In the genomic region with DNA sequence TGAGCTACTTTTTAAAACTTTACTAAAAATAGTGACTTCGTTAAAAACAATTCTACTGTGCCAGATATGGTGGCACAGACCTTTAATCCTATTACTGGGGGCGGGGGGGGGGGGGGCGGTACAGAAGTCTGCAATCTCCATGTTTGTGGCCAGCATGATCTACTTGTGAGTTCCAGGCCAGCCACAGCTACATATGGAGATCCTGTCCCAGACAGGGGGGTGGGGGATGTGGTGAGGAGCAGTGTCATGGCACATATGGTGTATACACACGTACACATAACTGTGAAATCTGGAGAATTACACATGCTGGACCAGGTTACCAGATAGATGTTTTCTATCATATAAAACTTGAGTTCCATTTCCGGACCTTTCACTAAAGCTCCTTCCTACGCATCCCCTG, we compare ENCODE assay signal across 29 mouse cellular contexts. TPM values are rescaled to one million over a fixed set of nuclear protein-coding genes. Genes with fewer than 3 reads are reported as not detected.
"Had no signal": no experiment of that assay in that cellular context is flagged by ENCODE, and none has a peak within 500 bp of the region (broad histone marks: within the 10 kb centered on the region; RNA-seq: fewer than 3 reads in every experiment).

No protein-coding gene starts in this region.

- H3K4me2 ChIP-seq: heart, embryonic 12.5 days; hindbrain, embryonic 12.5 days; hindbrain, embryonic 14.5 days; intestine, embryonic 15.5 days; limb, embryonic 12.5 days; liver, embryonic 11.5 days; liver, embryonic 13.5 days; liver, embryonic 15.5 days had no signal

- ATAC-seq: hindbrain, embryonic 16.5 days; inflammation-experienced regulatory T-cells, adult 6 months; intestine, embryonic 15.5 days; intestine, postnatal 0 days had no signal

- H3K9me3 ChIP-seq: heart, embryonic 10.5 days; heart, embryonic 12.5 days; hindbrain, embryonic 10.5 days; hindbrain, embryonic 12.5 days; intestine, embryonic 15.5 days; limb, embryonic 10.5 days; limb, embryonic 12.5 days; liver, embryonic 13.5 days; liver, embryonic 15.5 days had no signal

- H3K9ac ChIP-seq: heart, embryonic 12.5 days; hindbrain, embryonic 12.5 days; hindbrain, embryonic 14.5 days; intestine, embryonic 15.5 days; limb, embryonic 12.5 days; liver, embryonic 13.5 days; liver, embryonic 15.5 days had no signal

- H3K27ac ChIP-seq: gastrocnemius, adult 2 months; heart, embryonic 10.5 days; hindbrain, embryonic 10.5 days; hindbrain, embryonic 12.5 days; hindbrain, embryonic 14.5 days; intestine, embryonic 15.5 days; layer of hippocampus, adult 2 months; left cerebral cortex, adult 2 months; limb, embryonic 10.5 days; liver, embryonic 13.5 days; liver, embryonic 15.5 days had no signal

- H3K27me3 ChIP-seq: heart, embryonic 12.5 days; hindbrain, embryonic 12.5 days; intestine, embryonic 15.5 days; limb, embryonic 12.5 days; liver, embryonic 13.5 days; liver, embryonic 15.5 days had no signal

- H3K36me3 ChIP-seq: heart, embryonic 10.5 days; intestine, embryonic 15.5 days; limb, embryonic 10.5 days had no signal

- H3K4me3 ChIP-seq: gastrocnemius, adult 2 months; heart, embryonic 10.5 days; heart, embryonic 12.5 days; hindbrain, embryonic 10.5 days; hindbrain, embryonic 12.5 days; intestine, embryonic 15.5 days; layer of hippocampus, adult 2 months; left cerebral cortex, adult 2 months; limb, embryonic 10.5 days; limb, embryonic 12.5 days; liver, embryonic 13.5 days; liver, embryonic 15.5 days had no signal

- DNase-seq: gastrocnemius, adult 2 months; gastrocnemius, postnatal 10 days; gastrocnemius, postnatal 36 days; heart, postnatal 10 days; heart, postnatal 4 days; kidney, adult 18-20 months; kidney, adult 8-10 months; kidney, postnatal 10 days; kidney, postnatal 25 days; kidney, postnatal 4 days; liver; liver, embryonic 13.5 days had no signal

- H3K4me1 ChIP-seq: heart, embryonic 12.5 days; hindbrain, embryonic 12.5 days; intestine, embryonic 15.5 days; liver, embryonic 15.5 days had no signal

RNA-seq across cellular contexts. Expression of a gene that starts 45.1 kb away (rescaled TPM):
- total RNA-seq: gastrocnemius, adult 2 months; gastrocnemius, postnatal 36 days; heart, postnatal 25 days had no signal
- polyA plus RNA-seq: heart, embryonic 14.5 days; hindbrain, embryonic 10.5 days; hindbrain, embryonic 12.5 days; hindbrain, embryonic 14.5 days; hindbrain, embryonic 16.5 days; limb, embryonic 10.5 days; limb, embryonic 12.5 days had no signal
